Mouse (Mus musculus) erythroid progenitor cell, adult 5-6 weeks (primary cell): Measurements from ENCODE around the gene Samd5. TPM values are rescaled to one million over a fixed set of nuclear protein-coding genes. Genes with fewer than 3 reads are reported as not detected.

ENCODE experiments used
- ATAC-seq: replicated peaks from 2 replicates; pipeline ENCODE4 v1.8.0; 2016; ENCODE audit warnings: moderate number of reproducible peaks, mild to moderate bottlenecking, moderate TSS enrichment, inconsistent platforms; ENCODE audit not compliant: poor library complexity, low FRiP score, severe bottlenecking
- total RNA-seq, 2 experiments: library from RNA; stranded (forward) in 1 of 2; stranded (reverse) in 1 of 2; fragments of 150-400 nt in 1 of 2; fragments of 186-747, 209-891 nt in 1 of 2; gene quantifications; 2 replicates each; pipeline versions ENCODE4 v1.2.3 to v1.2.4; 2015 to 2017; ENCODE audit warnings: low replicate concordance in 2 of 2

Gene Samd5
- total RNA-seq, 2 experiments from 2014 or later, result not detected

DNA sequence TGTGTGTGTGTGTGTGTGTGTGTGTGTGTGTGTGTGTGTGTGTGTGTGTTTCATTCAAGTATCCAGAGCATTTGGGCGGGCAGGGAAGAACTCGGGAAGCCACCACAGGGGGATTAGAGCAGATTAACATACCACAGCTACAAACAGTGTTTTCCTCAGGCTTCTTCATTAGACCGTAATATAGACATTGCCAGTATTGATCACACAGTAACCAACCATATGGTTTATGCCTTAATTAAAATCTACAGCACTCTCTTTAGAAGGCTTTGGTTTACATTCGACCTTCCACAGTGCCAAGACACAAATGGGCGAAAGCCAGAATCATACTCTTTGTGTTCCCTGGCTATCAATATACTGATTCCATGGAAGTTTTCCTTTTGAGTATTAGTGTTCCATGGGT, 22.1 kb downstream of the Samd5 start:
- no peak for ATAC-seq

- ATAC-seq, result no peak
These were observed 24.8 kb downstream of the Samd5 start for GRCm38 (mm10) chr10:9650050-9650825.

- ATAC-seq, result no peak
These were observed 26.5 kb downstream of the Samd5 start for GRCm38 (mm10) chr10:9648464-9648863.

GRCm38 (mm10) chr10:9647741-9648140, 27.3 kb downstream of the Samd5 start:
- ATAC-seq, result no peak

- no peak for ATAC-seq
These were observed 28.6 kb downstream of the Samd5 start for GRCm38 (mm10) chr10:9646391-9646790.

DNA sequence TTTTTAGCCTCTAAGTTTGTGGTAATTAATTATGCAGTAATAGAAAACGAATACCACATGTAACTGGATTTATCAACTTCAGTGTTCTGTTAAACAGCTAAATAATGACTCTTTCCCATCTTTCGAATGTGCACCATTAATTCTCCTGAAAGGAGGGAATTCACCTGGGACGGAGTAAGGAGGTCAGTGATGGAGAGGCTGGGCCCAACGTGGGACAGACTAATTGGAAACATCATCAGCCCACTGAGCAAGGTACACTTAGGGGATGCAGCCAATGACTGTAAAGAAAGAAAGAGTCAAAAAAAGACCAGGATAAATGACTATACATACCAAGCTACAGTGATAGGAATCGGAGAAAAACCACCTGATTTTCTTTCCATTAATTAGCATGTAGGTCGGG, 31.5 kb downstream of the Samd5 start:
- ATAC-seq, result no peak

GRCm38 (mm10) chr10:9642077-9642476, 32.9 kb downstream of the Samd5 start:
- ATAC-seq, result no peak

GRCm38 (mm10) chr10:9640678-9641077, 34.3 kb downstream of the Samd5 start:
- no peak for ATAC-seq

DNA sequence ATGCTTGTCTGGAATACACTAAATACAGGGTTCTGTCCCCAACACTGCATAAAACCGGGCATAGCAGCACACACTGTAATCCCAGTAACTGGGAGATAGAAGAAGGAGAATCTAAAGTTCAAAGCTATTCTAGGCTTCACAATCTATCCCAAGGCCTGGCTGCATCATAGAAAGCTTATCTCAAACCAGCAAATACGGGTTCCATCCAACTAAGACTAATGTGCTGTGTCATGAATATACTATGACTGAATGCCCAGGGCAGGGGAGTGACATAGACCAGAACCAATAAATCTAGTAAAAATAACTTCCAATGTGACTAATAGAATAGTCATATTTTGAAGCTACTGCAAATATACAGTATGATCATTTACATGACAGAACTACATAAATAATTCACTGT, 35.0 kb downstream of the Samd5 start:
- ATAC-seq, result no peak

- no peak for ATAC-seq
These were observed 49.7 kb downstream of the Samd5 start for GRCm38 (mm10) chr10:9625356-9625755.

DNA sequence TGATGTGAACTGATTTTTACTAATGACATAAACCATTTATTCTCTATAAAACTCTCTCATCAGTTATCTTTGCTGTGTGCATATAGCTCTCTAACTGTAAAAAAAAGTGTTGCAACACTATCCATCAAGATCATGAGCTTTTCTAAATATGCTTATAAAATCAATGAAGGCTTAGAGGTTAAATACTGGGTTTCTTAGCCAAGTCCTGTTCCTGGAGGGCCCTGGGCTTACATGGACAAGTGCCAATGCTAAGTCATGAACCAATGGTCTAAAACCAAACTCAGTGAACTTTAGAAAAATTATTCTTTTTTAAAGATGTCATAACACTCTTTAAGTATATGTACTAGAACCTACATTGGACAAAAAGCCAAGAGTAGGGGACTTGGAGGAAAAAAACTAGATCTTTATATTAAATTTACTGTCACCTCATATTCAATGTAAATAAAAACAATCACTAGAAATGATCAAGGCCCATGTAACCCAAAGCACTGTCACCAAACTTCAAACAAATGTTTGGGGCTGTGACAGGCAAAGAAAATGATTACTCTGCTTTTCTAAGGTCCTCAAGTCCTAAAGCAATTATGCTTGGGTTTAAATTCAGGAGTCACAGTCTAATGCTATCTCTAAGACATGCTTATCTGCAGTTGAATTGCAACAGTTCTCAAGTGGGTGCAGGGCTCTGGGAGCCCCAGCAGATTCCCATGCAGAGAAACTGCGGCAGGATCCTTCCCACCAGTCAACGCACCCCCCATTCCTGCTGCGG, 52.9 kb downstream of the Samd5 start:
- no peak for ATAC-seq

DNA sequence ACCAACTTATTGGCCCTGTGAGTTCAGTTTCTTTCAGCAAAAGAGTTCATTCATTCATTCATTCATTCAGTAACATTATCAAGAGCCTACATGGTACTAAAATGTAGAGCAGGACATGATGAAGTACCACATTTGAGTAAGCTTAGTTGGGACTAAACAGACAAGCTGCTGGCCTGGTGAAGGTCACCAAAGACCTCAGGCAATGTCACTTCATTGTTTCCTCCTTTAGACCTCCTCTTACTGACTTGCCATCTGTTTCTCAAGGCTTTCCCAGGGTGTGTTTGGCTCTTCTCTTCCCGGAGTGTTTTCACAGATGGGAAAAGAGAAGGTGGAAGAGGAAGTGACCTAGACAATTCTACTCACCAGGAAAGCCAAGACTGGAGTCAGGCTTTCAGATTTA, 54.0 kb downstream of the Samd5 start:
- ATAC-seq, result no peak

DNA sequence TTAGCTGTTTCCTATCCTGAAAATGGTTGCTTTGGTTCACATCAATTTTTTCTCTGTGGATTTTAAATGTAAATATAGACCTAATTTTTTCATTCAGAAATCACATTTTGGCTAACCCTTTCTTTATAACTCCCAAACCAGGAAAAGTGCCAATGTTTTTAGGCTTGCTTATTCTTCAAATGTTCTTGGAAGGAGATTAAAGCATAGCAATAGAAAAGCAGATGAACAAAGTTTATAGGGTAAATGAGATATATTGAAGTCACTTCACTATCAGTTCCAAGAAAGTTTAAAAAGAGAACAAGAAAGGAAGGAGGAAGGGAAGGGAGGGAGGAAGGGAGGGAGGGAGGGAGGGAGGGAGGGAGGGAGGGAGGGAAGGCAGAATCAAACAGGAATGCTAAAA, 60.0 kb downstream of the Samd5 start:
- no peak for ATAC-seq

DNA sequence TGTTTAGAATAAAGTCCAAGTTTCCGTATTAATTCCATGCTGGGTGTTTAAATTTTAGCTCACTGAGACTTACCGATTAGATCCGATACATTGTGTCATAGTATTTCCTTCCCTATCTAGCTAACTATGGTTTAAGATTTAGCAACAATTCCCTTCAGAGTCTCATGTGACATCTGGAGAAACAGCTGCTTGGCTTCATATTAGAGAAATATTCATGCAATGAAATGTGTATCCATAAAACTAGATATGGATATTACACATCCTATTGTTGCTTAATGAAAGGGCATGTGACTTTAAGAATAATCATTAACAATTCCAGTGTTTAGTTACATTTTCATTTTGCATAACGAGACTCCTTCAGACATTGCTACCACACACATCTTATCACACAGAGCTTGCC, 66.2 kb downstream of the Samd5 start:
- ATAC-seq, result no peak

GRCm38 (mm10) chr10:9607155-9607554, 67.9 kb downstream of the Samd5 start:
- ATAC-seq, result no peak

DNA sequence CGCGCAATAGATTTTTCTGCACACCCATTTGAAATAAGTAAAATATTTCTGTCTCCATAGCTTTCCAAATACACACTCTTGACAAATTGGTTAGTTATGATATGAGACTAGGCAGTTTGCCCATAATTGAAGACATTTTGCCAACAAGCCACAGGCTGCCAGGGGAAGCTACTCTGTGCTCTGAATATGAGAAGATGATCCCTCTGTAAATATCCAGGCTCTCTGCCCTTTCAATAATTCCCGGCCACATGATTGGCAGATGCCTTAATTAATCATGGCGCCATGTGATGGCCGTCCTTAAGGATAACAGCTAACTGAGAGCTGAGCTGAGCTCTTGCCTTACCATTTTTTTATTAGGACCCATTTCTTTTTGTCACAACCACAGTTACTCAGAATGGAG, 69.4 kb downstream of the Samd5 start:
- ATAC-seq, result no peak

- no peak for ATAC-seq
These were observed 71.7 kb downstream of the Samd5 start for GRCm38 (mm10) chr10:9603290-9603689.

DNA sequence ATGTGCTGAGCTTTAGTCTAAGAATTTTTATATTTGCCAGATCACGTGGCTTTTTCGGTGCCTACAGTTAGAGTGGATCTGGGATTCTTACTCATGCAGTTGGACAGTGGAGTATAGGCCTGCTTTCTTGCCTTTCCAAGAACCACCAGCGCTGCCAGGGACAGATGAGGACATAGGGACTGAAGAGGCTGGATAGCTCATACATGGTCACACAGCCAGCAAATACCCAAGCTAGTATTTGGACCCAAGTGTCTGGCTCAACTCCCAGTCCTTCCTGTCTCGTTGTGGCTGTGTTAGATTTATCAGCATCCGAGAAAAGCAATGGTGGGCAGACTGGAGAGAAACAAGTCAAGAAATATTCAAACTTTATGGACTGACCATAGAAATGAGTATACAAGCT, 72.2 kb downstream of the Samd5 start:
- no peak for ATAC-seq

- ATAC-seq, result no peak
These were observed 72.6 kb downstream of the Samd5 start for GRCm38 (mm10) chr10:9602389-9602788.

- ATAC-seq, result no peak
These were observed 78.8 kb downstream of the Samd5 start for GRCm38 (mm10) chr10:9596228-9596627.

DNA sequence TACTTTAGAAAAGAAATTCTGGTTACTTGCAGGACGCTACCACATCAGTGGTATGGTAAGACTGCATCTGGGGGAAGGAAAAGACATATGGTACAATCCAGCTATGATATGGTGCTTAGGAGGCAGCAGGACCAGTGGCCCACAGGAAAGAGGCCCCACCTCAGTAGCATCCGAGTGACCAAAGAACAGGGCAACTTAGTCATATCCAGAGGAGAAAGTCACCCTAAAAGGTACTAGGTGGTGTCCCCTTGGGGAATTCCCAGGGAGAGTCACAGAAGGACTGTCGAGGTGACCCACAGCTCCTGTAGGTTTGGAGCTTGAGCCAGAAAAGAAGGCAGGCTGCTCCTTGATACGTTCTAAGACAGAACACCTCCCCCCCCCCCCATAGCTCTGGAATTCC, 80.3 kb downstream of the Samd5 start:
- ATAC-seq, result no peak
